Comparison of ENCODE assay signal across 7 mouse cellular contexts in genomic region chr8:126839039-126839711, GRCm38 (mm10).
DNase-seq lines count a peak whose midpoint lies in the region; ATAC-seq and TF ChIP-seq lines count a peak whose summit lies in the region.

No protein-coding gene starts in this region.

- under 1% methylated on average over 8 of the region's 8 CpGs for WGBS in embryonic facial prominence, embryonic 13.5 days
- 8% methylated on average over 8 of the region's 8 CpGs for whole genome bisulfite sequencing in hindbrain, embryonic 10.5 days
- WGBS in limb, embryonic 11.5 days, result 2% methylated on average over 8 of the region's 8 CpGs
- 8% methylated on average over 8 of the region's 8 CpGs for WGBS in midbrain, embryonic 16.5 days

- in situ Hi-C loops in ES-E14 (cut with MboI; ENCODE audit: low sequenced_read_pairs in 2 of 2, unreplicated experiment in 2 of 2), result no loop called here

- H3K9me3 ChIP-seq in ES-E14 (ENCODE audit: control insufficient read depth, insufficient read depth, low read depth, low read length), result no peaks in the 10 kb centered on the region
- H3K9me3 ChIP-seq in embryonic facial prominence, embryonic 13.5 days, result no peaks in the 10 kb centered on the region
- H3K9me3 ChIP-seq in hindbrain, embryonic 10.5 days, result no peaks in the 10 kb centered on the region
- H3K9me3 ChIP-seq in limb, embryonic 11.5 days (ENCODE audit: control insufficient read depth, low read length), result no peaks in the 10 kb centered on the region
- H3K9me3 ChIP-seq in midbrain, embryonic 16.5 days (replicated peaks; ENCODE audit: control insufficient read depth, low read length, poor library complexity, severe bottlenecking), result no peaks in the 10 kb centered on the region

- no peaks in the 10 kb centered on the region for H3K27me3 ChIP-seq in embryonic facial prominence, embryonic 13.5 days
- no peaks in the 10 kb centered on the region for H3K27me3 ChIP-seq in hindbrain, embryonic 10.5 days (ENCODE audit: insufficient read depth, poor library complexity, severe bottlenecking)
- H3K27me3 ChIP-seq in limb, embryonic 11.5 days (ENCODE audit: control insufficient read depth, insufficient read depth, low read length), result no peaks in the 10 kb centered on the region
- no peaks in the 10 kb centered on the region for H3K27me3 ChIP-seq in midbrain, embryonic 16.5 days (ENCODE audit: control insufficient read depth, insufficient read depth, low read depth, low read length)

- H3K27ac ChIP-seq in ES-E14 (ENCODE audit: insufficient read depth, low read depth, low read length, poor library complexity, severe bottlenecking), result no peak overlapping the region; the same call in 1 of the 2 replicates
- peak overlapping the region; percentile 88 for H3K27ac ChIP-seq in embryonic facial prominence, embryonic 13.5 days
- H3K27ac ChIP-seq in hindbrain, embryonic 10.5 days, result peak overlapping the region; percentile 91
- H3K27ac ChIP-seq in limb, embryonic 11.5 days (replicated peaks; ENCODE audit: low read depth, low read length), result peak overlapping the region; percentile 77
- peak overlapping the region; percentile 86 for H3K27ac ChIP-seq in midbrain, embryonic 16.5 days (ENCODE audit: low read length)

- ATAC-seq in embryonic facial prominence, embryonic 13.5 days (ENCODE audit: insufficient number of reproducible peaks, insufficient read depth, low FRiP score, low TSS enrichment, low read depth), result peak; percentile 65
- peak; percentile 78 for ATAC-seq in limb, embryonic 11.5 days (ENCODE audit: insufficient number of reproducible peaks, low FRiP score, low TSS enrichment, low read depth)
- ATAC-seq in midbrain, embryonic 16.5 days, result peak; percentile 69

- peaks cover 8 to 10% of the 10 kb centered on the region in 2 experiments; a peak in 3 of 4 replicates for H3K4me1 ChIP-seq in ES-E14 (ENCODE audit: control insufficient read depth in 2 of 2, insufficient read depth in 2 of 2, low read length in 2 of 2, poor library complexity in 1 of 2)
- peaks cover 49% of the 10 kb centered on the region for H3K4me1 ChIP-seq in embryonic facial prominence, embryonic 13.5 days
- H3K4me1 ChIP-seq in hindbrain, embryonic 10.5 days (replicated peaks), result peaks cover 58% of the 10 kb centered on the region
- H3K4me1 ChIP-seq in limb, embryonic 11.5 days (ENCODE audit: control insufficient read depth, insufficient read depth, low read length), result peaks cover 30% of the 10 kb centered on the region
- peaks cover 19% of the 10 kb centered on the region for H3K4me1 ChIP-seq in midbrain, embryonic 16.5 days (ENCODE audit: control insufficient read depth, insufficient read depth, low read length)

- H3K9ac ChIP-seq in ES-E14 (ENCODE audit: insufficient read depth, low read depth, low read length, poor library complexity, severe bottlenecking), result peak overlapping the region; percentile 17; the same call in 1 of the 2 replicates
- peak overlapping the region; percentile 1; the same call in 1 of the 2 replicates for H3K9ac ChIP-seq in embryonic facial prominence, embryonic 13.5 days
- H3K9ac ChIP-seq in limb, embryonic 11.5 days (ENCODE audit: low read length), result peak overlapping the region; percentile 34; the same call in 1 of the 2 replicates
- peak overlapping the region; percentile 55; the same call in 1 of the 2 replicates for H3K9ac ChIP-seq in midbrain, embryonic 16.5 days (ENCODE audit: low read depth, low read length)

- peak overlapping the region; percentile 48 for H3K4me2 ChIP-seq in embryonic facial prominence, embryonic 13.5 days
- peak overlapping the region; percentile 28 for H3K4me2 ChIP-seq in limb, embryonic 11.5 days (ENCODE audit: low read depth, severe bottlenecking)
- peak overlapping the region; percentile 42 for H3K4me2 ChIP-seq in midbrain, embryonic 16.5 days (ENCODE audit: low read length)

- peak; percentile 79 to 82 for DNase-seq in B cell, adult 2 months
- DNase-seq in ES-E14 (ENCODE audit: low read depth, low spot score), result no peak
- DNase-seq in hindbrain, embryonic 10.5 days (ENCODE audit: low spot score), result peak; percentile 86
- peak; percentile 82 for DNase-seq in limb, embryonic 11.5 days (ENCODE audit: low spot score)
- DNase-seq in ovary, postnatal 14 days (ENCODE audit: low spot score), result no peak

- H3K4me3 ChIP-seq in ES-E14 (ENCODE audit: insufficient read depth in 1 of 2, low read depth in 1 of 2, low read length in 2 of 2, poor library complexity in 1 of 2, severe bottlenecking in 1 of 2), result no peak overlapping the region
- no peak overlapping the region for H3K4me3 ChIP-seq in embryonic facial prominence, embryonic 13.5 days
- H3K4me3 ChIP-seq in hindbrain, embryonic 10.5 days, result peak overlapping the region; percentile 29
- no peak overlapping the region for H3K4me3 ChIP-seq in limb, embryonic 11.5 days (ENCODE audit: low read depth, low read length)
- H3K4me3 ChIP-seq in midbrain, embryonic 16.5 days (ENCODE audit: low read depth, low read length), result no peak overlapping the region

- H3K36me3 ChIP-seq in ES-E14 (ENCODE audit: control insufficient read depth, insufficient read depth, low read length, poor library complexity, severe bottlenecking), result no peaks in the 10 kb centered on the region
- H3K36me3 ChIP-seq in embryonic facial prominence, embryonic 13.5 days, result no peaks in the 10 kb centered on the region
- no peaks in the 10 kb centered on the region for H3K36me3 ChIP-seq in hindbrain, embryonic 10.5 days
- no peaks in the 10 kb centered on the region for H3K36me3 ChIP-seq in limb, embryonic 11.5 days (ENCODE audit: control insufficient read depth, insufficient read depth, low read length)
- H3K36me3 ChIP-seq in midbrain, embryonic 16.5 days (ENCODE audit: control insufficient read depth, insufficient read depth, low read length), result no peaks in the 10 kb centered on the region

TF ChIP-seq in ES-E14, 5 proteins besides CTCF, POLR2A, EP300 and RAD21:
- no peak for TF ChIP-seq MAFK (IDR thresholded peaks at IDR 0.05; ENCODE audit: insufficient read depth, low read depth, low read length)

Comparison
In these comparisons a context has a peak if more than half of its experiments do, and no peak if none do; other contexts are left out.
1. DNase-seq: peak in B cell, adult 2 months (2 of 2), hindbrain, embryonic 10.5 days (single experiment) and limb, embryonic 11.5 days (single experiment); none in ES-E14 (single experiment) and ovary, postnatal 14 days (single experiment).
2. H3K9ac ChIP-seq: peak in every context shown above with its lines; median percentile 55 in midbrain, embryonic 16.5 days; 34 in limb, embryonic 11.5 days; 17 in ES-E14; 1 in embryonic facial prominence, embryonic 13.5 days.
3. Peak in every context shown above with its lines, with median percentiles within 50 percentile points of each other: ATAC-seq and H3K4me2 ChIP-seq.